Comparison of ENCODE assay signal across 8 mouse cellular contexts in genomic region chr3:84259281-84260023, GRCm38 (mm10). TPM values are rescaled to one million over a fixed set of nuclear protein-coding genes. Genes with fewer than 3 reads are reported as not detected.
DNase-seq lines count a peak whose midpoint lies in the region; ATAC-seq lines count a peak whose summit lies in the region.

No protein-coding gene starts in this region.

- peaks cover 5% of the 10 kb centered on the region for H3K9me3 ChIP-seq in megakaryocyte, embryonic 14.5 days

- intact Hi-C loops in gastrocnemius, postnatal 14 days (cut with DNase I; ENCODE audit: low total_unique reads) = no loop called here
- intact Hi-C loops in left cerebral cortex, postnatal 10 days (cut with DNase I) = loop anchor here (5.0 kb wide), 2 partner anchors 42 to 43 kb away; no protein-coding TSS in a partner anchor

- H3K36me3 ChIP-seq in megakaryocyte, embryonic 14.5 days (replicated peaks; ENCODE audit: low read length) = no peaks in the 10 kb centered on the region

- H3K27me3 ChIP-seq in megakaryocyte, embryonic 14.5 days (replicated peaks) = peaks cover 87% of the 10 kb centered on the region

- peak; percentile 66 for ATAC-seq in inflammation-experienced regulatory T-cells, adult 6 months

- peaks cover 17% of the 10 kb centered on the region for H3K4me1 ChIP-seq in megakaryocyte, embryonic 14.5 days

- H3K4me3 ChIP-seq in megakaryocyte, embryonic 14.5 days (replicated peaks) = peak overlapping the region; percentile 91

- peak; percentile 61 for DNase-seq in adipocyte (ENCODE audit: low spot score)
- DNase-seq in embryo, embryonic 10.5 days (ENCODE audit: low spot score) = peak; percentile 64
- DNase-seq in gastrocnemius, postnatal 14 days = peak; percentile 64
- DNase-seq in left cerebral cortex, postnatal 10 days (ENCODE audit: extremely low spot score in 1 of 2, low spot score in 2 of 2) = peak; percentile 55 to 78
- DNase-seq in right cerebral cortex, postnatal 14 days = peak; percentile 72
- peak; percentile 63 to 65 for DNase-seq in urinary bladder, postnatal 4 days (ENCODE audit: low spot score in 2 of 2)

RNA-seq across cellular contexts. Expression of gene Trim2, which starts 47.2 kb away (rescaled TPM):
- total RNA-seq in gastrocnemius, postnatal 14 days (2021) = 1 to 10 TPM; 4.9 to 5.4 TPM
- polyA plus RNA-seq in inflammation-experienced regulatory T-cells, adult 6 months (2017; shearing (Covaris generic)) = 1 to 10 TPM; 3.1 to 5.0 (median 4.8) TPM
- 100 to 1,000 TPM; 186 to 212 TPM for total RNA-seq in left cerebral cortex, postnatal 10 days (2021)
- polyA plus RNA-seq in megakaryocyte, embryonic 14.5 days (2012; ENCODE audit: insufficient read depth, low replicate concordance) = not detected in 2 replicates

Comparison
In these comparisons a context has a peak if more than half of its experiments do, and no peak if none do; other contexts are left out.
1. Peak in every context shown above with its lines: DNase-seq, ATAC-seq and H3K4me3 ChIP-seq.
2. RNA of gene Trim2, which starts 47.2 kb away (total RNA-seq): 186 to 212 TPM in left cerebral cortex, postnatal 10 days; 4.9 to 5.4 TPM in gastrocnemius, postnatal 14 days; every median in the first group is over 10 times any median in the second.